Mouse (Mus musculus) testis, adult 2 months (tissue): ENCODE measurements at regions not wholly inside any gene's neighbourhood (a gene's known extent, or its start where the extent isn't known, plus 50 kb on each side); places are given as distances from the start of the nearest gene placed in this dataset.

Experiments used
- CTCF ChIP-seq: fragments of 200-500 bp; IDR thresholded peaks from 2 replicates; pipeline ENCODE4 v1.5.1; 2012; ENCODE audit warnings: low read depth, mild to moderate bottlenecking, inconsistent platforms, low read length, moderate library complexity; ENCODE audit not compliant: control insufficient read depth, insufficient read depth, insufficient replicate concordance
- POLR2A ChIP-seq: fragments of 200-500 bp; IDR thresholded peaks from 2 replicates; pipeline ENCODE4 v1.6.1; 2012; ENCODE audit warnings: low read depth, mild to moderate bottlenecking, inconsistent platforms, low read length, moderate library complexity; ENCODE audit not compliant: control insufficient read depth

DNA sequence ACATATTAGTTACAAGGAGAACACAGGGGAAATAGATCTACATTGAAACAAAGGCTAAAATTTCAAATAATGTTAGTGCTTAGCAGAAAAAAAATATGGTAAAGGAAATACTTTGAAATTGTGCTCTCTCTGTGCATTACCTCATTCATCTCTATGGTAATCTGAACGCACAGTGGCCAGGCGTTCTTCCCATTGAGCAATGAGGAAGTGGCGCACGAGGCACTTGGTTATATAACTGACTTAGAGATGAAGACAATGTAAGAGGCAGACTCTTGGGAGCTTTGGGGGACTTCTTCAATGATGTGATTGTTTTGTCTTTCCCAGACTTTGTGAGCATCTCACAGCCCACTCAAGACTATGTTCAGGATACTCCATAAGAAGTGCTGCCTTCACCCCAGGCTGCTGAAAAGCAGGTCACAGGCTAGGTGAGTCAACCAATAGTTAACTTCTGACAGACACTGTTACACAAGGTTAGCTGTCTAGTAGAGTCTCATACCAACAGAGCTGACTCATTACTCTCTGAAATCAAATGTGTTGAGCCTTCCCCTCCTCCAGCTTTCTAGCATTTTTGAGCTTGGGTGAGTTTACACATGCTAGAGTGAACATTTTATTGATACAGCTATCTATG lies 295.4 kb upstream of the Ptger4 start:
- TF ChIP-seq CTCF (no peak), POLR2A (no peak)
